Mouse (Mus musculus): ENCODE measurements around the gene Klhl3.

DNA sequence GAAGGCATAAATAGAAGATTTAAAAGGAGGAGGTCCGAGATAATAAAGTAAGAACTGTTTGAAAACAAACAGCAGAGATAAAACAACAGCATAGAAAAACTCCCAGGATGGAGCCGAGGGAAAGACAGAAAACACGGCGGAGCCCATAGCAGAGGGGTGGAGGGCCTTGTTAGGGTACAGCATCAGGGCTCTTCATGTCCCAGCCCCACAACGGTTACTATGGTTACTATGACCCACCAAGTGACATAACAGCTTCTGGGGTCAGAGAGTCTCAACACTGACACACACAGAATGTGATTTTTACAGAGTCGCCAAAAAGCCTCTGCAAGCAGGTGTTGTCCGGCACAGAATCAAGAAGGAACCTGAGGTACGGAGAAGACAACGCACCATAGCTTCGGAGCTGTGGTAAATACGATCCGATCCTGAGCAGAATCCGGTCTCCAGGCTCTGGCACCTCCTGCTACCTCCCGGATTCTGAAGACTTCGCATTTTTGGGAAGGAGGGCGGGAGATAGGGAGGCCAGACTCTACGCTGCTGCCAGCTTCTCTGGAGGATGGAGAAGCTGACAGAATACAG lies 35.0 kb upstream of the Klhl3 start:
- TF ChIP-seq CTCF (IDR thresholded peaks at IDR 0.05; ENCODE audit: low read depth) (no peak), EP300 (IDR thresholded peaks at IDR 0.05; ENCODE audit: low read depth) (no peak)

Measured in heart, postnatal 0 days (tissue).